Mouse (Mus musculus) erythroblast, adult 5-6 weeks (primary cell): ENCODE measurements around the gene Lefty1. TPM values are rescaled to one million over a fixed set of nuclear protein-coding genes. Genes with fewer than 3 reads are reported as not detected.
"Not testable (repeated sequence)": the region's sequence is repeated elsewhere in the genome, so short reads cannot be mapped to it uniquely, and the experiment has no call there.

ENCODE experiments used
- ATAC-seq: replicated peaks from 2 replicates; pipeline ENCODE4 v1.8.0; 2016; ENCODE audit warnings: moderate number of reproducible peaks, mild to moderate bottlenecking, moderate TSS enrichment, inconsistent platforms; ENCODE audit not compliant: poor library complexity, low FRiP score, severe bottlenecking
- total RNA-seq, 2 experiments: library from RNA; stranded (forward) in 1 of 2; stranded (reverse) in 1 of 2; fragments of 150-400 nt in 1 of 2; fragments of 200-764, 138-1000 nt in 1 of 2; gene quantifications; 2 replicates each; pipeline versions ENCODE4 v1.2.3 to v1.2.4; 2015 to 2017; ENCODE audit warnings: low replicate concordance in 2 of 2

Gene Lefty1
- total RNA-seq, 2 experiments from 2014 or later, result not detected

DNA sequence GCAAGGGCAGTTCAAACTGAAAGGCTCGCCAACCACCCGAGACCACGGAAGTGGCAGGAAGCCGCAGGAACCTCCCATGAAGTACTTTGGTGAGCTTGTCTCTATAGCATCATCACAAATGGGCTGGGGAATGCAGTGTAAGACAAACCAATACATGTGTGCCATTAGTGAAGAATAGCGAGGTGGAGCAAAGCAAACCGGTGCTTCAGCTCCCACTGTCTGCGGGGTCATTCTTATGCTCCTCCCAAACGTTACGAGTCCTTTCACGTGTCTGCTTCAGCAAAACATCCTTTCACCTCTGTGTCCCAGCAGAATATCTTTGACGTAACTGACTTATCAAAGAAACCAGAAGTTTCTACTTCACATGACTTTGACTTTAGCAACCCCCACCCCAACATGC is 18.4 kb upstream of the Lefty1 start:
- ATAC-seq, result no peak

DNA sequence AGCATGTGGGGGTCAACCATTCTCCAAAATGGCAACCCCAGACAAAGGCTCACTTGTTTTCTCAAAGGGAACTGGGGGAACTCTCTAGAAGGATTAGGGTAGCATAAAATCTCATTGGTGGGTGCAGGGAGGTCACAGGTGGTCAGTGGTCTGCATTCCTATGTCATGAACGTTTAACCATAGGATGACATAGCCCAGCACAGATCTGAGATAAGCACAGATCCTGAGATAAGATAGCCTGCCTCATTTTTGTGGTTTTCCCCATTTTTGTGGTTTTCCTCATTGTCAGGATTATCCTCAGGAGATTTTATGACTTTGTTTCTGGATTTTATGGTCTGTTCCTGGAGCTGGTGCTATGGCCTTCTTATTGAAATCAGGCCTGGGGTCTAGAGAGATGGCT is 17.8 kb upstream of the Lefty1 start:
- no peak for ATAC-seq

DNA sequence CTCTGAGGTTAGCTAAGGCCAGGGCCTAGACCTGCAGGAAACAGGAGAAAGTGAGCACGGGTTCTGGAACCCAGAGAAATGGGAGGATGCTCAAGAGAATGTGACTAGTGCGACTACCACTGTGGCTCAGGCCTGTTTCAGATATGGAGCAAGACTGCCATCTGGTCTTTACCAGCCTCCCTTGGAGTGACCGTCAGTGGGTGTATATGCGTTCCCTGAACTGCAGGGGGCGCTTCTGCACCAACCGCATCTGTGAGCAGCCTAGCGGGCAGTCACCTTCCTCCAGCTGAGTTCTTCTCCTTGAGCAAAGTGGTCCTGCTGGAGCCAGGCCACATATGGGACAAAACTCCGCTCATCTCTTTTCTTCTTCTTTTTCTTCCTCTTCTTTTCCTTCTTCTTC is 15.1 kb upstream of the Lefty1 start:
- ATAC-seq, result peak; percentile 80

DNA sequence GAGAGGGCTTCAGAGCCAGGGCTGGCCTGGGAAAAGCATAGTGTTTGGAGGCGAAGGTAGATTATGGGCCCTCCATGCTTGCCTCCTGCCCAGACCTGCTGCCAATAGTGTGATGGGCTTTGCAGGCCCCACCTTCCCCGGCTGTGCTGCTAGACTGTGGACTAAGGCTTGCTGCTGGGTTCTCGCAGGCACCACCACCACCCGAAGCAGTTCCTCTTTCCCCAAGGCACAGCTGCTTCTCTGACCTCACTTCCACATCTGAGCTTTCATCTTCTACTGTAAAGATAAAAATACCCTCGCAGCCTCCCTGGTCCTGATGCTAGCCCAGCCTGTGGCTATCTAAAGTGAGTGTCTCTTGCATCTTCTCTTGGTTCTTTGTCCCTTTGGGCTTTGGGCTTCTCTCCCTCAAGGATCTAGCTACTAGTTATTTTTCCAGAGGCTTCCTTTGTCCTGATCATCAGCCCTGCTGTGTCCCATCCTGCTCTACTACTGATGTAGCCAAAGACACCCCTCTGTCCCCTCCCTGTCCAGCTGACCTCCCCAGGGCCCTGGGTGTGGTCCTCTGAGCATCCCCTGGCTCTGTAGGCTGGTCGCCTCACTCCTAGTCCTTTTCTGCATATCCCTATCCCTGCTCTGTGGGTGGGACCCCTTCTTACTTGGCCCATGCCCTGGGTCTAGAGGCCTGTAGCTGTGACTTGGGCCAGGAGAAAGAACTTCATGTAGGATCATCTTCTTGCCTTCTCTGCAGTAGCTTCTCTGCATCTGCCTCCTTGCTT is 12.4 kb upstream of the Lefty1 start:
- no peak for ATAC-seq

DNA sequence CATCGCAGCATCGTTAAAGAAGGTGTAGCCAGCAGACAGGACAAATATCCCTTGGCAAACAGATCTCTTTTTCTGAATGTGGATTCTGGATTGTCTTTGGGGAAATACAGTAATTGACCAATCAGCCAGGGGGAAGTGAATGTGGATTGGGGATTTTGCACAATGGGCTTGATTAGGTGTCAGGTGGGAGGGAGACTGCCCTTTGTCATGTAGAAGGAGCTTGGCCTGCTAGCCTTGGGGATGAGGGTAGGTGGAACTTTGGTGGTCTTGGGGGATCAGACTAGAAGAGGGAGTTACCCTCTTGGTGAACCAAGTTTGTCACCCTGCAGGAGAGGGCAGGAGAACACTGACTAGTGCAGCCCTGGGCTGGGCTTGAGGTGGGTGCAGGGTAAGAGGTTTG is 10.1 kb upstream of the Lefty1 start:
- ATAC-seq, result no peak

DNA sequence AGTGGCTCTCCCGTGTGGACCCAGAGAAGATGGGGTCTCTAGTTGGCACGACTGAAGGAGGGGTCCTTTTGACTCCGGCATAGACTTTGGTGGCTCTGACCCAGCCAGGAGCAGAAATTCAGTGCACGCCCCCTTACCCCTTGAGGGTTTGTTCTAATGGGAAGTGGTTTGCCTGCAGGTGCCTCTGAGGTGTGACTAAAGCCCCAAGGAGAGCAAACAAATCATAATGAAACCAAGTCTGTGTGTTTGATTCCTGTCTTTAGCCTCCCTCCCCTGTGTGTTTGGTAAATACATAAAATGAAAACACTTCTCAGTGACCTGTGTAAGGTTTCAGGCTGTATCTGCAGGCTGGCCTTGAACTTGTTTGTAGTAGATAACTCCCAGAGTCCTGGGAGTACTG is 8.5 kb upstream of the Lefty1 start:
- ATAC-seq, result no peak

DNA sequence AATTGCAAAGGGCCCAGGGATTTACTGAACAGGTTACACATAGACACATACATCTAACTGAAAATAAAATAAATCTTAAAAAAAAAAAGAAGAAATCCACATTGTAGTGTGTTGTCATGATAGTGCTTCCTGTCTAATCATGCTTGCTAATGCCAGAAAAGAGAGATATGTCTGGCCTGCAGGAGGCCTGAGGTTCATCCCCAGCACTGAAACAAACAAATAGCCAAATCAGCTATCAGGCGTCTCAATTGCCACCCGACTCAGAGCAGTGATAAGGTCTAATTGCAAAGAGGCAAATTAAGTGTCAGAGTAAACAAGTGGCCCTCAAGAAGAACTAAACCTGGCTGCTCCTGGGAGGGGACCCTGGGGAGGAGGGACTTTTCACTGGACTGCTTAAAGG is 5.2 kb upstream of the Lefty1 start:
- no peak for ATAC-seq

DNA sequence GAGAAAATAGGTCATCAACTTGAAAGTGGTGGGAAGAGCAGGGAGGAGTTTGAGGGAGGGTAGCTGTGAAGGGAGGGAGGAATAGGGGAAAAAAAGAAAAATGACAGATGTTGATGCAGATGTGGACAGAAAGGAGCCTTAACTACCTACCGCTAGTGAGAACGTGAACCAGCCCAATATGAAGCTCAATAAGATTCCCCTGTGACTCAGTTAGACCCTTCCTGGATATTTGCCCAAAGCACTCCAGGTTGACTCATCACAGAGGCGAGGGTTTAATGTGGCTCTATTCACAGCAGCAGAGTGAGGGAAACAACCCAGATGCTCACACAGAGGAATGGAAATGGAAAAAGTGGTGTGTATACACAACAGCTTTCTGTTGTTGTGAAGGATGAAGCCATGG is 3.7 kb upstream of the Lefty1 start:
- no peak for ATAC-seq

DNA sequence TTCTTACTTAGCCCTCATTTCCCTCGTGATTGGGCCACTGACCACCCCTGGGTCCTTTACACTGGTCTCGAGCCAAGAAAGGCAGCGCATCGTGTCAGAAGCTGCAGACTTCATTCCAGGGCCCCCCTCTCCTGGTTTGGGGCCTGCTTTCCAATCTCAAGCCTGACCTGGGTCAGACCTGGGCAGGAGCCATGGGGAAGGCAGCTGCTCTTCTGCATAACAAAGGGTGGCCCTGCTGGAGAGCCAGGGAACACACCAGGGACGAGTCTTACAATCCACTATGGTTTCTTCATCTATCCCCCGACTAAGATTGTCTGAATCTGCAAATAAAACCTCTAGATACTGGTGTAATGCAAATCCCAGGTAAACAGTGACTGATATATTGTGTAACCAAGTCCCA is 1.2 kb upstream of the Lefty1 start:
- no peak for ATAC-seq

DNA sequence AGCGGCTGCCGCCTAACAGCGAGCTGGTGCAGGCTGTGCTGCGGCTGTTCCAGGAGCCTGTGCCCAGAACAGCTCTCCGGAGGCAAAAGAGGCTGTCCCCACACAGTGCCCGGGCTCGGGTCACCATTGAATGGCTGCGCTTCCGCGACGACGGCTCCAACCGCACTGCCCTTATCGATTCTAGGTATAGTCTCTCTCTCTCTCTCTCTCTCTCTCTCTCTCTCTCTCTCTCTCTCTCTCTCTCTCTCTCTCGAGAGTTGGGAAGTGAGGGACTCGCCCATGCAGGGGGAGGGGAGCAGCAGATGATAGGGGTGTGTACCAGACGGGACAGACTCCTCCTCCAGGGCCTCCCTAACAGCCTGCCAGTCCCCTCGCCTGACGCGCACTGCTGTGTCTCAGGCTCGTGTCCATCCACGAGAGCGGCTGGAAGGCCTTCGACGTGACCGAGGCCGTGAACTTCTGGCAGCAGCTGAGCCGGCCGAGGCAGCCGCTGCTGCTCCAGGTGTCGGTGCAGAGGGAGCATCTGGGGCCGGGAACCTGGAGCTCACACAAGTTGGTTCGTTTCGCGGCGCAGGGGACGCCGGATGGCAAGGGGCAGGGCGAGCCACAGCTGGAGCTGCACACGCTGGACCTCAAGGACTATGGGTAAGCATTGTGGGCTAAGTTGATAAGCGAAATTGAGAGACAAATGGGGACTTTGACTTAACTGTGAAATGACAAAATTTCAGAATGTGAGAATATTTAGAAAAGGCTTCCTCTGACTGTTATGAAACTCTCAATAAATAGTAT is 2.0 kb downstream of the Lefty1 start:
- peak; percentile 91 for ATAC-seq

DNA sequence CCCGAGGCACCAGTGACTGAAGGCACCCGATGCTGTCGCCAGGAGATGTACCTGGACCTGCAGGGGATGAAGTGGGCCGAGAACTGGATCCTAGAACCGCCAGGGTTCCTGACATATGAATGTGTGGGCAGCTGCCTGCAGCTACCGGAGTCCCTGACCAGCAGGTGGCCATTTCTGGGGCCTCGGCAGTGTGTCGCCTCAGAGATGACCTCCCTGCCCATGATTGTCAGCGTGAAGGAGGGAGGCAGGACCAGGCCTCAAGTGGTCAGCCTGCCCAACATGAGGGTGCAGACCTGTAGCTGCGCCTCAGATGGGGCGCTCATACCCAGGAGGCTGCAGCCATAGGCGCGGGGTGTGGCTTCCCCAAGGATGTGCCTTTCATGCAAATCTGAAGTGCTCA is 2.8 kb downstream of the Lefty1 start:
- ATAC-seq, result not testable (repeated sequence)

DNA sequence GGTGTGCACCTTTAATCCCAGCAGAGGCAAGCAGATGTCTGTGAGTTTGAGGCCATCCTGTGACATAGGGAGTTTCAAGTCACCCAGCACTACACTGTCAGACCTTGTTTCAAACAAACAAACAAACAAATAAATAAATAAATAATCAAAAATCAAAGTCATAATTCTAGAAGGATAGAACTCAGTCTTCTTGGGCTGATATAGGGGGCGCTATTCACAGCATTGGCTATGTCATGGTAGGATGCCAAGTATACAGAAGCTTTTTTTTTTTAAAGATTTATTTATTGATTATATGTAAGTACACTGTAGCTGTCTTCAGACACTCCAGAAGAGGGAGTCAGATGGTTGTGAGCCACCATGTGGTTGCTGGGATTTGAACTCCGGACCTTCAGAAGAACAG is 4.0 kb downstream of the Lefty1 start:
- not testable (repeated sequence) for ATAC-seq

DNA sequence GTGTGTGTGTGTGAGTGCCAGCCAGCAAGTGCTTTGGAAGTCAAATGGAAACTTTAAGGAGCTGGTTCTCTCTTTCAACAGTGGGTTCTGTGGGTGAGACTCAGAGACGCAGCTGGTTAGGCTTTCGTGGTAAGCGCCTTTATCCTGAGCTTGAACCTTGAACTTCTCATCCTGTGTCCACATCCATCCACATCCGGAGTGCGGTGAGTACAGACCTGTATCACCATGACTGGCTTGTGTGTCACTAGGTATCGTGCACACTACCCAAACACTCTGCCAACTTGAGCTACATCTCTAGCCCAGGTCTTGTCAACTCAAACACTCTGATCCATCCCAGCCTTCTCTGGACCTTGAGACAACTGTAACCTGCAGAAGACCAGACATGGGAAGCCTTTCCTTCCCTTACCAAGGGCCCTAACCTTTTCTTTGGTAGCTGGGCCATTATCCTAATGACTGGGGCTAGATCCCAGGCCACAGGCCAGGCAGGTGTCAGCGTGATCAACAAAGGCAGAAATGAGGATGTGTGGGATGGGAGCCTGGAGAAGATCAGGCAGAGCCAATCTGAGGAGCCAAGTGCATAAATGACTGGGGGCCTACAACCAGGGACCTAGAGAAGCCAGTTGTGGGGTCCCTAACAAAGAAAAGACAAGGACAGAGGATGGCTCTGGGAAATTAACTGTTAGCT is 6.1 kb downstream of the Lefty1 start:
- ATAC-seq, result no peak

DNA sequence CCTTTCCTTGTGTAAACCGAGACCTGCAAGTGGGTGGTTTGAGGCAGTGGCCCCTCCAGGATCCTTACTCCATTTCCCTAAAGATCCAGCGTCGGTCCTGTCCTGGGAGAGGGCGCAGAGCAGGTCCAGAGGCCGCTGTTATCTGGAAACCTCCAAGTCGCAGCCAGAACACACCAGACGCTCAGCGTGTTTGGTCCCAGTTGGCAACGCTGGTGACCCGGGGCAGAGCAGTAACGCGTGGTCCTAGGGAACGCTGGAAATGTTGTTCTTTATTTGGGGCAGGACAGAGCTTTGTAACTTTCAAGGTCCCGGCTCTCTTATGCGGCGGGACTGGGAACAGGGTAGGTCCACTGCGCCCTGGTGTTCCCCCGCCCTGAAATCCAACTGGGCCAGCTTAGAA is 6.9 kb downstream of the Lefty1 start:
- peak; percentile 35 for ATAC-seq

DNA sequence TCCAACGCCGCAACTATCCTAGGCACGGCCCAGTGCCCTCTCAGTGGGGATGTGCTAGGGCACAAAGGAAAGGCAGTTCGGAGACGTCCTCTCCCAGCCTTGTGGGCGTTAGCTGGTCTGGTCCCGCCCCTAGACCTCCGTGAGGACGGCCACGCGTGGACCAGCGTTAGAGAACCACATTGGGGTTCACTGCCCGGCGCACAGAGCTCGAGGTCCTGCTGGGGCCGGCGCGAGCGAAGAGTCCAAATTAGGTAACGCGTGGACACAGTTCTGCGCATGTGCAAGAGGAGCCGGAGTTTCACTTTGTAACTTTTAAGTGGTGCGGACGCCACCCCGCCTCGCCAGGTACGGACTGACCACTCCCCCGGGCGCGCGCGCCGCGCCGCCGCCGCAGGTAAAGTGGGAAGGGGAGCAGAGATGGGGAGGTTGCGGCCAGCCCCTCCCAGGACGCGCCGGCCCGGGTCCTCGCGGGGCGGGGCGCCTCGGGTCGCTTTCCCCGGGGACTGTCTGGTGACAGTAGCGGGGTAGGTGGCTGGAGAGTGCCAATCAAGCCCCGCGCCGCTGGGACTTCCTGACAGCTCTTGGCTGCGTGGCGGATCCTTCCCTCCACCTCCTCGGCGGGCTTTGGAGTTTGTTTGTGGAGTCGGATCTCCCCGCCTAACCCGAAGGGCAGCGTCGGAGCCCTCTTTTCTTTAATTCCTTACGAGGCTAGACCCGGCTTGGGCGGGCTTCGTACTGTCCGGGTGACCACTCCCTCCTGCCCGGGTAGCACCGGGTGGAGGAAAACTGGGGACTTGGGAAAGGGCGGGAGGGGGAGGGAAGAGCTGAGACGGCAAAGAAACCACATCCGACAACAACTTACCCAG is 7.6 kb downstream of the Lefty1 start, which contains the start of gene Tmem63a:
Gene Tmem63a, plus strand, starts transcription at position 179 of the 866 bp plus-strand sequence.
- ATAC-seq, result peak; percentile 62

DNA sequence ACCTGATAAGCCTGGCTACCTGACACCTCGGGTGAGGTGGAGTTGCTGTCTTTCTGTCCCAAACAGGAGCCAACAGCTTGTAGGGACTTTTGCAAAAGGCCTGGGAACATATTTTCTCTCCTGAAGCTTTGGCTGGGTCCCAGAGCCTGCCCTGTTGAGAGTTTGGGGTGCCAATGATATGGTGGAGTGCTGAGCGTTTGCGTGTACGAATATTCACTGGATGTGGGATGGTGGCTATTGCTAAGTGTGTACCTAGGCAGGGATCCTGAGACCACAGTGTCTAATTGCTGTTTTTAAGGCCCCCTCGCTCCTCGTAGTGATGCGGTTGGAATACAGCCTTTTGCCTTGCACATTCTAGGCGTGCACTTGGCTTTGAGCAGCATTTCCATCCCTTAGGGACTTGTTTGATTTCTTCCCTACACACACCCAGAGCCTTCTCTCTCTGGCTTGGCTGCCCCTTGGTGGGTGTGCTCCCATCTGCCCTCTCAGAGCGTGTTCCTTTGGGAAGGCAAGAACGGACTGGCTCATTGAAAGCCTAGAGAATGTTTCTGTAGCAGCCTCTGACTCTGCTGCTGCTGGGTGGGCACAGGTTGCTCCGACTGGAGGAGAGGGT is 8.3 kb downstream of the Lefty1 start:
- no peak for ATAC-seq

DNA sequence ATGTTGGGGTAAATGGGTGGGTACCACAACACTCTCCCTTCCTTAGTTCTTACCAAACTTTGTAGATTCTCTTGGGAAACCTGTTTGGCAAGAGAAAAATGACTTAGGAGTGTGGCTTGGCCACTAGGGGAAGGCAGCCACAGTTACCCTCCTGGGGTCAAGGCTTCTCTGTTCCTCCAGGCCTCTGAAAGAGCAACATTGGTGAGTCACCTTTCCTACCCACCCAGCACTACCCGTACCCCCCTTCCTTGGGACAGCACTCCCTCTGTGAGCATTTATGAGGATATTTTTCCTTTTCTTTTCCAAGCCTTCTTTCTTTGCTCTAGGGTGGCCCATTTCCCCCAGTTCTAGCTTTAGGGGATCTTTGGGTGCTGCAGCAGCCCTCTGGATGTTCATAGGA is 9.1 kb downstream of the Lefty1 start:
- no peak for ATAC-seq

DNA sequence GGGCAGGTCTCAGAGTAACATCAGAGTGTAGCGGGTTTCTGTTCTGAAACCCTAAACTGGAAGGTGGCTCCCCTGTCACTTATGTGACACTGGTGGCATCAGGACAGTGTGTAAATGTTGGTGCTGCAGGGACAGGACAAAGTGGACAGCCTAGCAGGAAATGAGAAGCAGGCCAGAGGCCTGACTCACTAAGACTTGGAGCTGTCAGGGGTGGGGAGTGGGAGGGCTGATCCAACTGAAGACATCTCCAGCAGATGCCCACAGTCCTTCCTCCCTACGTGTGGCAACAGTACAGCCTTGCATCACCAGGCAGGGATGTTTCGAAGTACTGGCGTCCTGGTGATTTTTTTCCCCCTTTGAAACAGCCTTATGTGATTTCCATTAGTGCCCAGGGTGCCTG is 9.7 kb downstream of the Lefty1 start:
- ATAC-seq, result no peak
